8 mouse cellular contexts compared by ENCODE assay signal in the genomic region with DNA sequence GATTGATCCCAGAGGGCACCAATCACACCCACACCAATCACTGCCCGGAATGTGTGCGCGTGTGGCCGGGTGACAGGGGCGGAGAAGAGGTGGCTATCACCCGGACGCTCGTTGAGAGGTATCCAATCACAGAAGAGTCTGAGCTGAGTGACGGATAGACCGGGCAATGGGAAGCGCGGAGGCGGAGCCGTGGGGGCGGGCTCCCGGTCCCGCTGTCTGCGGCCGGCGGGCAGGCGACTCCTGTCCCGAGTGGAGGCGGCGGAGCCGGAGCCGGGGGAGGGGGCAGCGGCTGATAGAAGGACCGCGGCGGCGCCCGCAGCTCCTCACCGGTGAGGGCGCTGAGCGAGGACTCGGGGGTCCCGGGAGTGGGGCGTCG. TPM values are rescaled to one million over a fixed set of nuclear protein-coding genes. Genes with fewer than 3 reads are reported as not detected.
DNase-seq lines count a peak whose midpoint lies in the region; ATAC-seq and TF ChIP-seq lines count a peak whose summit lies in the region.

A gene (plus strand): TSS at position 139 of the 376 bp plus-strand sequence.

- in situ Hi-C loops in Patski (cut with MboI; ENCODE audit: low pct_unique_long_range_greater_than_20kb): no loop called here

- no peaks in the 10 kb centered on the region for H3K27me3 ChIP-seq in Patski
- H3K27me3 ChIP-seq in hindbrain, embryonic 13.5 days: 0 out of 2 replicates have a peak, but pooled peaks cover 3% of the 10 kb centered on the region

- H3K9me3 ChIP-seq in hindbrain, embryonic 13.5 days: no peaks in the 10 kb centered on the region

- peak; percentile 95 for ATAC-seq in Patski
- peak; percentile 94 for ATAC-seq in hindbrain, embryonic 13.5 days (ENCODE audit: low FRiP score)

- CTCF ChIA-PET in Patski (lab: Charles Lee): interaction anchor here (4.1 kb wide), 1 partner anchor 12 kb away, joined by 25 read pairs; no protein-coding TSS in a partner anchor

- no peak for TF ChIP-seq CTCF in Patski (IDR thresholded peaks at IDR 0.05)

- WGBS in hindbrain, embryonic 13.5 days: 1% methylated on average over 38 of the region's 39 CpGs

- H3K9ac ChIP-seq in hindbrain, embryonic 13.5 days: peak within 1 kb of the TSS; percentile 97

- DNase-seq in Patski (ENCODE audit: low read depth, low spot score): peak; percentile 85
- DNase-seq in cerebellum, postnatal 14 days: peak; percentile 98 to 99
- DNase-seq in frontal cortex, postnatal 14 days (ENCODE audit: low spot score in 2 of 2): peak; percentile 98 to 99
- peak; percentile 95 to 99 for DNase-seq in layer of hippocampus, postnatal 25 days (ENCODE audit: extremely low spot score in 1 of 2, low spot score in 1 of 2)
- peak; percentile 99 for DNase-seq in lung, postnatal 25 days (ENCODE audit: low spot score)
- DNase-seq in retina, embryonic 14.5 days (ENCODE audit: low spot score): peak; percentile 97
- peak; percentile 95 for DNase-seq in thymus, postnatal 4 days

- H3K36me3 ChIP-seq in hindbrain, embryonic 13.5 days: peaks cover 7% of the 10 kb centered on the region

- peak within 1 kb of the TSS; percentile 99 for H3K4me2 ChIP-seq in hindbrain, embryonic 13.5 days

- peaks cover 79% of the 10 kb centered on the region for H3K4me1 ChIP-seq in hindbrain, embryonic 13.5 days (replicated peaks)

- peak within 1 kb of the TSS; percentile 98 for H3K27ac ChIP-seq in hindbrain, embryonic 13.5 days

- peak within 1 kb of the TSS; percentile 76 for H3K4me3 ChIP-seq in hindbrain, embryonic 13.5 days

- POLR2A ChIA-PET in Patski (lab: Charles Lee): no interaction called here

RNA-seq across cellular contexts. Expression of the gene that starts here (rescaled TPM):
- 8.5 TPM for polyA plus RNA-seq in Patski (2021)
- polyA plus RNA-seq in hindbrain, embryonic 13.5 days (2015; fragmentation: Nextera tagmentation; extraction: Ambion mirVana): 51.0 and 51.2 TPM in 2 replicates
- total RNA-seq in layer of hippocampus, postnatal 25 days (2021): 100 to 1,000 TPM; 208 to 224 TPM

Comparison
In these comparisons a context has a peak if more than half of its experiments do, and no peak if none do; other contexts are left out.
1. Peak in every context shown above with its lines: DNase-seq, ATAC-seq, H3K4me3 ChIP-seq and H3K27ac ChIP-seq.